Mouse (Mus musculus) cortical plate, adult 2 months (tissue): Measurements from ENCODE around the gene Ank3.

ENCODE experiments used
- CTCF ChIP-seq: fragments of 200-500 bp; IDR thresholded peaks from 2 replicates; pipeline ENCODE4 v1.5.1; 2011; ENCODE audit warnings: mild to moderate bottlenecking, control low read depth, low read length; ENCODE audit not compliant: insufficient read depth; ENCODE audit errors: extremely low read depth
- POLR2A ChIP-seq: fragments of 200-500 bp; IDR thresholded peaks from 2 replicates; pipeline ENCODE4 v1.6.1; 2011; ENCODE audit warnings: mild to moderate bottlenecking, low read length, control low read depth; ENCODE audit not compliant: insufficient read depth; ENCODE audit errors: extremely low read depth

GRCm38 (mm10) chr10:69698699-69699098 lies 300.1 kb downstream of the Ank3 start:
- TF ChIP-seq CTCF, result no peak
- no peak for TF ChIP-seq POLR2A
